Mouse (Mus musculus): Measurements from ENCODE around the gene Lrmda. TPM values are rescaled to one million over a fixed set of nuclear protein-coding genes. Genes with fewer than 3 reads are reported as not detected.

Lrmda gene
- total and polyA plus RNA-seq, 2 experiments from 2014 or later: 0.18 TPM; not detected in 1

DNA sequence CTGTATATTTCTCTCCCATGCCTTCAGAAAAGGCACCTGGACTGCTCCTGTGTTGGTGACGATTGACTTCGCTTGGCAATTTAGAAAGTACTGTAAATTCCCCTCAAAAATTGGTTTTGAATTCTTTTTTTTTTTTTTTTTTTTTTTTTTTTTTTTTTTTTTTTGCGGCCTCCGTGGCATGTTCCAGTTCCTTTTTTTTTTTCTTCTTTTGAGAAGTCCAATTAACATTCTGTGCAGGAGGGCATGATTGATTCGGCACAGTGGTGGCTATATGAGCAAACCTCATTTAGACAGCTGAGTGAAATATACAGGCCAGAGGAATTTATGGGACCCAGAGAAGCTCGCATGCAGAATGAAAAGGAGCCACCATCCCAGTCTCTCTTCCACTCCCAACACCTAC lies 288.5 kb downstream of the Lrmda start:
- Histone ChIP-seq H3K27ac (ENCODE audit: low read depth, low read length) (no peak overlapping the region), H3K9me3 (ENCODE audit: low read length) (no peaks in the 10 kb centered on the region), H3K27me3 (ENCODE audit: insufficient read depth, low read length) (no peaks in the 10 kb centered on the region), H3K4me2 (ENCODE audit: low read depth) (no peak overlapping the region), H3K4me1 (ENCODE audit: insufficient read depth) (no peaks in the 10 kb centered on the region), H3K4me3 (ENCODE audit: low read depth, low read length) (no peak overlapping the region), H3K9ac (no peak overlapping the region), H3K36me3 (ENCODE audit: insufficient read depth) (no peaks in the 10 kb centered on the region)
- no peak for DNase-seq
- WGBS: 33% methylated on average over 6 of the region's 6 CpGs
- no peak for TF ChIP-seq CTCF (IDR thresholded peaks at IDR 0.05; ENCODE audit: low read depth)
- ATAC-seq: no peak

- Histone ChIP-seq H3K4me1 (ENCODE audit: insufficient read depth) (no peaks in the 10 kb centered on the region), H3K27me3 (ENCODE audit: insufficient read depth, low read length) (no peaks in the 10 kb centered on the region), H3K27ac (ENCODE audit: low read depth, low read length) (no peak overlapping the region), H3K4me3 (ENCODE audit: low read depth, low read length) (no peak overlapping the region), H3K36me3 (ENCODE audit: insufficient read depth) (no peaks in the 10 kb centered on the region), H3K9ac (no peak overlapping the region), H3K9me3 (ENCODE audit: low read length) (no peaks in the 10 kb centered on the region), H3K4me2 (ENCODE audit: low read depth) (no peak overlapping the region)
- TF ChIP-seq CTCF (IDR thresholded peaks at IDR 0.05; ENCODE audit: low read depth): no peak
- ATAC-seq (no peak), DNase-seq (no peak)
- WGBS: 66% methylated on average over 1 of the region's 1 CpGs
Measured at GRCm38 (mm10) chr14:22323058-22323457, 303.5 kb downstream of the Lrmda start.

DNA sequence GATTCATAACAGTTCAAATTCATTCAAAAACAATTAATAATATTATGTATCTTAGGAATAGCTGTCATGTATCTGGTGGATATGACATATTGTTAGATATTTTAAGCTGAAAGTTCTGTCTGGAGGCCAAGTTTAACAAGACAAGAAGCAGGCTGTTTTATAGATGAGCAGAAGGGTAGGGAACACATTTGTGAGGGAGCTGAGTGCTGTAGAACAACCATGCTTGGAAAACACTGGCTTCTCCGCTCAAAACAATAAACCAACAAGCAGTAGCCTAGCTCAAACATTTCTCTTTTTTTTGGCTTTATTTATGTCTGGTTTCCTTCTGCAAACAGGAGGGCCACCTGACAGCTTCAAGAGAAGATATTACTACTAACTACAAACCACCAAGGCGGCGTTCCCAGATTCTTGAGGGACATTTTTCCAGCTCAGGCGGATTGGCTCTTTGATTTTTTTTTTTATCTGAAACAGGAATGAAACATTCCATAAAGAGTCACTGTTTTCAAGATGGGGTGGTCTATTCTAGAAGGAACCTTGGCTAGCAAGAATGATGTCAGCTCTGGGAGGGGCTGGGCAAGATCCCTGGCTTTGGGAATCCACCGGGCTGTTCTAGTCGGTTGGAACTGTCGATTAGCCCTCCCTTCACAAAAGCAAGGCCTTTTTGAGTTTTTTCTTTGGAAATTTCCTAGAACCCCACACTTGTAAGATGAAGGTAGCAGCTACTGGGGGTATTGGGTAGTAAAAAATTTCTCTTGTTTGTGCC lies 304.2 kb downstream of the Lrmda start:
- Histone ChIP-seq H3K9ac (no peak overlapping the region), H3K4me3 (ENCODE audit: low read depth, low read length) (no peak overlapping the region), H3K4me1 (ENCODE audit: insufficient read depth) (no peaks in the 10 kb centered on the region), H3K9me3 (ENCODE audit: low read length) (no peaks in the 10 kb centered on the region), H3K36me3 (ENCODE audit: insufficient read depth) (no peaks in the 10 kb centered on the region), H3K27me3 (ENCODE audit: insufficient read depth, low read length) (no peaks in the 10 kb centered on the region), H3K4me2 (ENCODE audit: low read depth) (no peak overlapping the region), H3K27ac (ENCODE audit: low read depth, low read length) (no peak overlapping the region)
- 75% methylated on average over 7 of the region's 7 CpGs for WGBS
- TF ChIP-seq CTCF (IDR thresholded peaks at IDR 0.05; ENCODE audit: low read depth): no peak
- ATAC-seq (peak; percentile 72), DNase-seq (peak; percentile 52)

DNA sequence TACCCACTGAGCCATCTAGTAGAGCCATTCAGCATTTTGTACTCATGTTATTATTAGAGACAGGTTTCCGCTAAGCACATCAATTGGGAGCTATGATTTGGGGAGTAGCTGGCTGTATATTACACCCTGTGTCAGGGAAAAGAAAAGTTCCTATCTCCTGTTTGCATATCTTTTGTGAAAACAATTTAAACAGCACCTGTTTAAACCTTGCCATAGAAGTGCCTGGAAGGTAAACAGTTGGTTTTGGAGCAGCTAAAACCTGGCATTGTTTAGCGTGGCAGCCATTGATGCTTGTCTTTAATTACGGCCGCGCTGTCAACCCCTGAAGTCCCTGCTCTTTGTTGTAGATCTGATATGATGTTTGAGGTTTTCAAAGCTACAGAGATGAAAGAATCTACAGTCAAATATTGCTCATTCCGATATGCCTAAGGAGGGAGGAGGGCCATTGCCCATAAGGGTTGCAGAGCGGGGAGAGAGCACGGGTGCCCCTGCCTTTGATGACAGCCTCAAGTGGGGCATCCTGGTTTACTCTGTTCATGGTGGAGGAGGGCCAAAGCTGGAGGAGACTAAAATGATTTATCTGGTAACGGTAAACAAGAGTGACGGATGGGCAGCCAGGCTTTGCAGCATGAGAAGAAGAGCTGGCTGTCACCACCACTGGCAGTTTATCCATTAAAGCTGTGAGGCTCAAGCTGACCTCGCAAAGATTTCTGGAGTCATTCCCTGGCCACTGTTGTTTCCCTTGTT lies 306.9 kb downstream of the Lrmda start:
- WGBS: 81% methylated on average over 11 of the region's 11 CpGs
- DNase-seq (no peak), ATAC-seq (no peak)
- H3K4me2 ChIP-seq (ENCODE audit: low read depth): no peak overlapping the region
- no peaks in the 10 kb centered on the region for H3K4me1 ChIP-seq (ENCODE audit: insufficient read depth)
- H3K27ac ChIP-seq (ENCODE audit: low read depth, low read length): no peak overlapping the region
- H3K36me3 ChIP-seq (ENCODE audit: insufficient read depth): no peaks in the 10 kb centered on the region
- TF ChIP-seq CTCF (IDR thresholded peaks at IDR 0.05; ENCODE audit: low read depth): no peak
- H3K27me3 ChIP-seq (ENCODE audit: insufficient read depth, low read length): no peaks in the 10 kb centered on the region
- no peak overlapping the region for H3K4me3 ChIP-seq (ENCODE audit: low read depth, low read length)
- no peaks in the 10 kb centered on the region for H3K9me3 ChIP-seq (ENCODE audit: low read length)
- H3K9ac ChIP-seq: no peak overlapping the region

- Histone ChIP-seq H3K4me2 (ENCODE audit: low read depth) (no peak overlapping the region), H3K36me3 (ENCODE audit: insufficient read depth) (no peaks in the 10 kb centered on the region), H3K4me1 (ENCODE audit: insufficient read depth) (no peaks in the 10 kb centered on the region), H3K9ac (no peak overlapping the region), H3K27ac (ENCODE audit: low read depth, low read length) (no peak overlapping the region), H3K9me3 (ENCODE audit: low read length) (no peaks in the 10 kb centered on the region), H3K27me3 (ENCODE audit: insufficient read depth, low read length) (no peaks in the 10 kb centered on the region), H3K4me3 (ENCODE audit: low read depth, low read length) (no peak overlapping the region)
- WGBS: 88% methylated on average over 3 of the region's 3 CpGs
- no peak for ATAC-seq
- TF ChIP-seq CTCF (IDR thresholded peaks at IDR 0.05; ENCODE audit: low read depth): no peak
- DNase-seq: no peak
Measured at GRCm38 (mm10) chr14:22329191-22329590, 309.7 kb downstream of the Lrmda start.

GRCm38 (mm10) chr14:22335101-22335820 lies 315.7 kb downstream of the Lrmda start:
- no peak for ATAC-seq
- no peaks in the 10 kb centered on the region for H3K27me3 ChIP-seq (ENCODE audit: insufficient read depth, low read length)
- H3K4me1 ChIP-seq (ENCODE audit: insufficient read depth): no peaks in the 10 kb centered on the region
- no peaks in the 10 kb centered on the region for H3K36me3 ChIP-seq (ENCODE audit: insufficient read depth)
- H3K4me3 ChIP-seq (ENCODE audit: low read depth, low read length): no peak overlapping the region
- no peak for DNase-seq
- no peak overlapping the region for H3K27ac ChIP-seq (ENCODE audit: low read depth, low read length)
- no peaks in the 10 kb centered on the region for H3K9me3 ChIP-seq (ENCODE audit: low read length)
- WGBS: 97% methylated on average over 5 of the region's 5 CpGs
- no peak for TF ChIP-seq CTCF (IDR thresholded peaks at IDR 0.05; ENCODE audit: low read depth)
- no peak overlapping the region for H3K4me2 ChIP-seq (ENCODE audit: low read depth)
- no peak overlapping the region for H3K9ac ChIP-seq
